Mouse (Mus musculus) layer of hippocampus, adult 9-10 months (tissue): ENCODE measurements around the gene Smyd3.

Experiments
- DNase-seq: peaks from one replicate; pipeline ENCODE4 v3.0.0; 2022; ENCODE audit warnings: low spot score

Gene Smyd3

GRCm38 (mm10) chr1:179012273-179012672 lies 505.6 kb downstream of the Smyd3 start:
- no peak for DNase-seq

GRCm38 (mm10) chr1:179010756-179011155 lies 507.1 kb downstream of the Smyd3 start:
- no peak for DNase-seq

- DNase-seq, result no peak
Observed at GRCm38 (mm10) chr1:179009911-179010310, 507.9 kb downstream of the Smyd3 start.

GRCm38 (mm10) chr1:179004133-179004866 lies 513.5 kb downstream of the Smyd3 start:
- peak; percentile 13 for DNase-seq

GRCm38 (mm10) chr1:179003406-179004132 lies 514.3 kb downstream of the Smyd3 start:
- no peak for DNase-seq

- DNase-seq, result no peak
Observed at GRCm38 (mm10) chr1:178999876-179000528, 517.8 kb downstream of the Smyd3 start.

GRCm38 (mm10) chr1:178997870-178998269 lies 520.0 kb downstream of the Smyd3 start:
- DNase-seq, result no peak

GRCm38 (mm10) chr1:178994263-178994662 lies 523.6 kb downstream of the Smyd3 start:
- no peak for DNase-seq

- DNase-seq, result no peak
Observed at GRCm38 (mm10) chr1:178992503-178992902, 525.3 kb downstream of the Smyd3 start.

- no peak for DNase-seq
Observed at GRCm38 (mm10) chr1:178991470-178991869, 526.4 kb downstream of the Smyd3 start.

- DNase-seq, result no peak
Observed at GRCm38 (mm10) chr1:178991045-178991444, 526.8 kb downstream of the Smyd3 start.

GRCm38 (mm10) chr1:178989485-178989884 lies 528.4 kb downstream of the Smyd3 start:
- DNase-seq, result no peak

GRCm38 (mm10) chr1:178988176-178988575 lies 529.7 kb downstream of the Smyd3 start:
- DNase-seq, result no peak

GRCm38 (mm10) chr1:178981641-178982040 lies 536.2 kb downstream of the Smyd3 start:
- DNase-seq, result no peak

GRCm38 (mm10) chr1:178980185-178980584 lies 537.7 kb downstream of the Smyd3 start:
- no peak for DNase-seq

- no peak for DNase-seq
Observed at GRCm38 (mm10) chr1:178978617-178979245, 539.1 kb downstream of the Smyd3 start.

GRCm38 (mm10) chr1:178972055-178972454 lies 545.8 kb downstream of the Smyd3 start:
- no peak for DNase-seq

GRCm38 (mm10) chr1:178961661-178962060 lies 556.2 kb downstream of the Smyd3 start:
- DNase-seq, result no peak

GRCm38 (mm10) chr1:178960015-178960559 lies 557.8 kb downstream of the Smyd3 start:
- DNase-seq, result peak; percentile 37

GRCm38 (mm10) chr1:178958641-178959040 lies 559.2 kb downstream of the Smyd3 start:
- DNase-seq, result no peak

- no peak for DNase-seq
Observed at GRCm38 (mm10) chr1:178952910-178953309, 564.9 kb downstream of the Smyd3 start.
